9 mouse cellular contexts compared by ENCODE assay signal in the genomic region with DNA sequence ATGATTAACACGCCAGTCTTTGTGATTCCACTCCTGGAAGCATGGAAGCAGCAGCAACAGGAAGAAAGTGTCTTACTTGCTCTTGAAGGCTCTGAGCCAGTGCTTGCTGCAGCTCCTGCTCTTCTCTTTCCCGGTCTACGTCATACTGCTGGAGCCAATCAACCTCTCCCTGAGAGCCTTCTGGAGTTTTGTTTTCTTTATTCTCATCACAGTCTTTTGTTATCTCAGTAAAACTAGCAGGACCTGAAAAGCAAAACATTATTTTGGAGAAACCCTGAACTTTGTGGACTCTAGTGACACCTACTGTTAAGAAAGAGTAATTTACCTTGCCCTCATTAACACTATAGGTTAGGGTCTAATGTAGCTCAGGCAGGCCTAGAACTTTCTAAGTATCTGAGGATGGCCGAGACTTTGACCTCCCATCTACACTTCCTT. TPM values are rescaled to one million over a fixed set of nuclear protein-coding genes. Genes with fewer than 3 reads are reported as not detected.
DNase-seq lines count a peak whose midpoint lies in the region; ATAC-seq and TF ChIP-seq lines count a peak whose summit lies in the region.
"Had no signal": no experiment of that assay in that cellular context is flagged by ENCODE, and none has a peak within 500 bp of the region (broad histone marks: within the 10 kb centered on the region; RNA-seq: fewer than 3 reads in every experiment).

No protein-coding gene starts in this region.

- H3K27me3 ChIP-seq in MEL (ENCODE audit: control insufficient read depth in 1 of 2, insufficient read depth in 2 of 2, low read length in 2 of 2) = no peaks in the 10 kb centered on the region
- no peaks in the 10 kb centered on the region for H3K27me3 ChIP-seq in intestine, embryonic 14.5 days (replicated peaks; ENCODE audit: control insufficient read depth, insufficient read depth, low read length)

- peak; percentile 86 for TF ChIP-seq RAD21 in MEL (IDR thresholded peaks at IDR 0.05; ENCODE audit: low read depth, low read length)

- peak overlapping the region; percentile 25; the same call in 1 of the 2 replicates for H3K27ac ChIP-seq in left cerebral cortex, adult 2 months
- no peak overlapping the region for H3K27ac ChIP-seq in MEL (ENCODE audit: control insufficient read depth, low read depth, low read length)
- H3K27ac ChIP-seq in cortical plate, adult 2 months (ENCODE audit: insufficient read depth, low read length) = no peak overlapping the region
- H3K27ac ChIP-seq in intestine, embryonic 14.5 days (ENCODE audit: low read depth) = no peak overlapping the region

- peak; percentile 83 for TF ChIP-seq CTCF in left cerebral cortex, adult 2 months (IDR thresholded peaks at IDR 0.05)
- TF ChIP-seq CTCF in MEL (IDR thresholded peaks at IDR 0.05 in 2 of 3, conservative IDR thresholded peaks at IDR 0.05 in 1 of 3; ENCODE audit: control insufficient read depth in 1 of 3, insufficient read depth in 1 of 3, low read depth in 2 of 3, low read length in 3 of 3, poor library complexity in 1 of 3, severe bottlenecking in 1 of 3) = peak in 2 of 3 experiments; percentile 71 to 75; a peak in 4 of 6 replicates
- TF ChIP-seq CTCF in cortical plate, adult 2 months (IDR thresholded peaks at IDR 0.05; ENCODE audit: extremely low read depth, insufficient read depth, low read length) = 0 out of 2 replicates have a peak, but pooled peaks have one; percentile 23

- H3K4me2 ChIP-seq in intestine, embryonic 14.5 days (ENCODE audit: low read length) = no peak overlapping the region

- peaks cover 0 to 36% of the 10 kb centered on the region in 2 experiments; a peak in 2 of 4 replicates for H3K36me3 ChIP-seq in MEL (ENCODE audit: control insufficient read depth in 1 of 2, insufficient read depth in 2 of 2, low read length in 2 of 2)
- H3K36me3 ChIP-seq in intestine, embryonic 14.5 days (ENCODE audit: control insufficient read depth, insufficient read depth, low read length) = peaks cover 82% of the 10 kb centered on the region

- no peak for TF ChIP-seq POLR2A in MEL (IDR thresholded peaks at IDR 0.05; ENCODE audit: control insufficient read depth in 1 of 2, insufficient read depth in 1 of 2, low read depth in 1 of 2, low read length in 2 of 2, poor library complexity in 1 of 2)
- TF ChIP-seq POLR2A in cortical plate, adult 2 months (IDR thresholded peaks at IDR 0.05; ENCODE audit: extremely low read depth, insufficient read depth, low read length) = no peak

- H3K9ac ChIP-seq in MEL (ENCODE audit: control insufficient read depth, low read depth, low read length, poor library complexity, severe bottlenecking) = no peak overlapping the region
- H3K9ac ChIP-seq in intestine, embryonic 14.5 days (ENCODE audit: low read length) = no peak overlapping the region

- no peaks in the 10 kb centered on the region for H3K79me2 ChIP-seq in MEL (ENCODE audit: control insufficient read depth, insufficient read depth, low read length, poor library complexity)

- no peak overlapping the region for H3K4me3 ChIP-seq in left cerebral cortex, adult 2 months
- H3K4me3 ChIP-seq in MEL (ENCODE audit: control insufficient read depth in 1 of 2, insufficient read depth in 1 of 2, low read depth in 2 of 2, low read length in 2 of 2) = no peak overlapping the region
- H3K4me3 ChIP-seq in cortical plate, adult 2 months (ENCODE audit: insufficient read depth, low read length) = no peak overlapping the region
- H3K4me3 ChIP-seq in intestine, embryonic 14.5 days (ENCODE audit: low read depth, low read length) = no peak overlapping the region

- DNase-seq in left cerebral cortex, adult 2 months (ENCODE audit: extremely low spot score in 1 of 2, low spot score in 2 of 2) = no peak
- no peak for DNase-seq in left cerebral cortex, adult 11 months (ENCODE audit: low spot score)
- DNase-seq in MEL (ENCODE audit: low read depth, low spot score) = peak; percentile 67
- DNase-seq in intestine, embryonic 14.5 days (ENCODE audit: low spot score) = peak; percentile 69
- peak; percentile 31 to 38 for DNase-seq in lung, postnatal 4 days
- DNase-seq in testis, postnatal 10 days (ENCODE audit: low spot score) = no peak
- DNase-seq in thymus, postnatal 36 days = no peak

- intact Hi-C loops in left cerebral cortex, adult 2 months (cut with DNase I) = loop anchor here (1.0 to 5.0 kb wide), 4 partner anchors 62 to 246 kb away; a partner anchor contains a TSS

- WGBS in intestine, embryonic 14.5 days = 50% methylated on average over 4 of the region's 4 CpGs

- TF ChIP-seq EP300 in MEL (IDR thresholded peaks at IDR 0.05; ENCODE audit: low read depth in 1 of 2, low read length in 2 of 2) = no peak

- no peaks in the 10 kb centered on the region for H3K4me1 ChIP-seq in MEL (ENCODE audit: control insufficient read depth in 1 of 2, insufficient read depth in 2 of 2, low read length in 2 of 2)
- H3K4me1 ChIP-seq in cortical plate, adult 2 months (ENCODE audit: control insufficient read depth, insufficient read depth, low read length) = no peaks in the 10 kb centered on the region
- no peaks in the 10 kb centered on the region for H3K4me1 ChIP-seq in intestine, embryonic 14.5 days (replicated peaks; ENCODE audit: control insufficient read depth, insufficient read depth, low read length)

- no peaks in the 10 kb centered on the region for H3K9me3 ChIP-seq in MEL (replicated peaks; ENCODE audit: insufficient read depth, low read length)
- no peaks in the 10 kb centered on the region for H3K9me3 ChIP-seq in intestine, embryonic 14.5 days (ENCODE audit: control insufficient read depth, low read length)

- ATAC-seq in intestine, embryonic 14.5 days (replicated peaks; ENCODE audit: low FRiP score, low TSS enrichment, low read depth) = peak; percentile 86

TF ChIP-seq in MEL, 35 proteins besides CTCF, POLR2A, EP300 and RAD21:
- TF ChIP-seq MYC (IDR thresholded peaks at IDR 0.05; ENCODE audit: low read depth, low read length) (no peak), POLR2AphosphoS2 (IDR thresholded peaks at IDR 0.05; ENCODE audit: low read length) (no peak), SMC3 (IDR thresholded peaks at IDR 0.05; ENCODE audit: low read depth, low read length) (peak; percentile 53), JUND (IDR thresholded peaks at IDR 0.05; ENCODE audit: low read depth, low read length) (0 out of 2 replicates have a peak, but pooled peaks have one; percentile 18), USF1 (IDR thresholded peaks at IDR 0.05; ENCODE audit: low read depth, low read length) (no peak), ZNF384 (IDR thresholded peaks at IDR 0.05; ENCODE audit: low read depth, low read length) (no peak), ZC3H11A (IDR thresholded peaks at IDR 0.05; ENCODE audit: low read depth, low read length) (peak; percentile 44)

RNA-seq across cellular contexts. Expression of a gene that starts 43.5 kb away (rescaled TPM):
- total RNA-seq in left cerebral cortex, adult 2 months (2021) = 1 to 10 TPM in 1 of 2 experiments, under 1 TPM in 1; 0.30 to 1.0 TPM
- total RNA-seq in MEL (2012; rRNA removed) = 0.03 and 0.04 TPM in 2 replicates
- under 1 TPM in 1 of 2 experiments, not detected in 1; 0.04 TPM for polyA plus RNA-seq in MEL (2012; ENCODE audit: insufficient read depth in 1 of 2, insufficient read length in 2 of 2, low read depth in 1 of 2, low replicate concordance in 2 of 2, missing spikeins in 1 of 2)
- 0.56 and 0.66 TPM in 2 replicates for polyA plus RNA-seq in cortical plate, adult 2 months (2012; rRNA removed)
- polyA plus RNA-seq in intestine, embryonic 14.5 days (2014; fragmentation: Nextera tagmentation; extraction: Ambion mirVana) = 58.1 and 64.7 TPM in 2 replicates
- polyA plus RNA-seq: spleen, adult 2 months had no signal

RNA-seq across cellular contexts. Expression of a gene that starts 53.2 kb away (rescaled TPM):
- 10 to 100 TPM; 26.6 to 27.0 TPM for total RNA-seq in left cerebral cortex, adult 2 months (2021)
- total RNA-seq in MEL (2012; rRNA removed) = 62.7 and 65.1 TPM in 2 replicates
- polyA plus RNA-seq in MEL (2012; ENCODE audit: insufficient read depth in 1 of 2, insufficient read length in 2 of 2, low read depth in 1 of 2, low replicate concordance in 2 of 2, missing spikeins in 1 of 2) = 10 to 100 TPM in 1 of 2 experiments, not detected in 1; 85.0 TPM
- 25.0 and 26.5 TPM in 2 replicates for polyA plus RNA-seq in cortical plate, adult 2 months (2012; rRNA removed)
- polyA plus RNA-seq in intestine, embryonic 14.5 days (2014; fragmentation: Nextera tagmentation; extraction: Ambion mirVana) = 76.8 and 77.8 TPM in 2 replicates

Comparison
In these comparisons a context has a peak if more than half of its experiments do, and no peak if none do; other contexts are left out.
1. DNase-seq: peak in MEL (single experiment), intestine, embryonic 14.5 days (single experiment) and lung, postnatal 4 days (2 of 2); none in left cerebral cortex, adult 2 months (0 of 2), left cerebral cortex, adult 11 months (single experiment), testis, postnatal 10 days (single experiment) and thymus, postnatal 36 days (0 of 2).
2. CTCF ChIP-seq: peak in every context shown above with its lines; median percentile 83 in left cerebral cortex, adult 2 months; 73 in MEL; 23 in cortical plate, adult 2 months.
3. RNA of a gene that starts 43.5 kb away (polyA plus RNA-seq): 58.1 to 64.7 TPM in intestine, embryonic 14.5 days; 0.56 to 0.66 TPM in cortical plate, adult 2 months and 0.04 TPM in MEL; every median in the first group is over 10 times any median in the second.